Mouse (Mus musculus) hindbrain, embryonic 10.5 days (tissue): ENCODE measurements around the gene Mgat5. TPM values are rescaled to one million over a fixed set of nuclear protein-coding genes. Genes with fewer than 3 reads are reported as not detected.

ENCODE experiments used
- DNase-seq: peaks from one replicate; pipeline ENCODE4 v3.0.0-alpha.2; 2017; ENCODE audit warnings: low spot score
- H3K27ac ChIP-seq: fragments of 300-500 bp; sonication (generic); 2 replicates; pipeline ENCODE4 v1.5.1; 2016; ENCODE audit warnings: mild to moderate bottlenecking, moderate library complexity
- H3K27me3 ChIP-seq: fragments of 300-500 bp; sonication (generic); 2 replicates; pipeline ENCODE4 v1.6.1; 2016; ENCODE audit warnings: mild to moderate bottlenecking; ENCODE audit not compliant: poor library complexity, insufficient read depth, severe bottlenecking
- H3K36me3 ChIP-seq: fragments of 300-500 bp; sonication (generic); 2 replicates; pipeline ENCODE4 v1.6.1; 2016; ENCODE audit warnings: mild to moderate bottlenecking, moderate library complexity
- H3K4me1 ChIP-seq: fragments of 300-500 bp; sonication (generic); replicated peaks from 2 replicates; pipeline ENCODE4 v1.6.1; 2016; ENCODE audit warnings: mild to moderate bottlenecking
- H3K4me3 ChIP-seq: fragments of 300-500 bp; sonication (generic); 2 replicates; pipeline ENCODE4 v1.5.1; 2016; ENCODE audit warnings: mild to moderate bottlenecking, moderate library complexity
- H3K9me3 ChIP-seq: fragments of 300-500 bp; sonication (generic); 2 replicates; pipeline ENCODE4 v1.6.1; 2016; ENCODE audit warnings: mild to moderate bottlenecking, moderate library complexity
- WGBS: fragments of 180-500 bp; shearing (Covaris S2); methylation state at CpG from one replicate; pipeline ENCODE4 v1.1.7; 2016; 5-methylcytosine and 5-hydroxymethylcytosine counted together
- polyA plus RNA-seq: library from polyadenylated mRNA; unstranded; fragments of >200 nt; fragmentation: Nextera tagmentation; extraction: Ambion mirVana; gene quantifications from 2 replicates; pipeline ENCODE4 v1.2.1, GENCODE M21; 2016

The Mgat5 gene
- polyA plus RNA-seq, 1 experiment from 2014 or later: 7.0 TPM

DNA sequence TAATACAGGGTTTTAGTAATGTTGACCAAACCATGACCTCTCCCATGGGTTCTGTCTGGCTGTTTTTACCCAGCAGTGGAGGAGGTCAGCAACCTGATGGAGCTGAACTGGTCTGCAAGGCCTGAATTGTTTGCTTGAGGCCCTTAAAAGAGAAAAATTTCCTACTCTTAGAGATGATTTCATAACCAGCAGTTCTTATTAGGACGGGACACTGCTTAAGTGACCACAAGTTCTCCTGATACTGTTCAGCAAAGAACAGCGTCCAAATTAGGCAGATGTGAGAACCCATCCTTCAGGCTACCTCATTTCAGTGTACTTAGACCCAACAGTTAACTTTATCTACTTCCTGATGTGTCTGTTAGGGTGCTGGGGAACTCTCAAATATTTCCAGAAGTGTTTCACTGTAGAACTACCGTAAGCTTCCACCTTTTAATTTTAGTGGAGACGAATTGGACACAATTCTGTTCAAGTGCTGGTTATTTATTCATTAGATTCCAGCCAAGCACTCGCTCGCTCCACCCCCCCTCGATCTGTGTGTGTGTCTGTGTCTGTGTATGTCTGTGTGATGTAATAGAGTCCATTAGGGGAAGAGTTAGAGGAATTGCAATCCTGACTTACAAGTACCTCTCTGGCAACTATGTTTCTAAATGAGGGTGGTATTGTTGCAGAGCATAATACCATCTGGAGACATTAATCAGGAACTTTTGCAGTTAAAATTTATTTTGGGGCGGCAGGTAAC, 17.4 kb downstream of the Mgat5 start:
- Histone ChIP-seq H3K27me3 (no peaks in the 10 kb centered on the region), H3K4me3 (no peak overlapping the region), H3K4me1 (peaks cover 6% of the 10 kb centered on the region), H3K9me3 (peaks cover 3% of the 10 kb centered on the region; the same call in 1 of the 2 replicates), H3K36me3 (no peaks in the 10 kb centered on the region), H3K27ac (no peak overlapping the region)
- DNase-seq: no peak
- WGBS: 92% methylated on average over 8 of the region's 8 CpGs

DNA sequence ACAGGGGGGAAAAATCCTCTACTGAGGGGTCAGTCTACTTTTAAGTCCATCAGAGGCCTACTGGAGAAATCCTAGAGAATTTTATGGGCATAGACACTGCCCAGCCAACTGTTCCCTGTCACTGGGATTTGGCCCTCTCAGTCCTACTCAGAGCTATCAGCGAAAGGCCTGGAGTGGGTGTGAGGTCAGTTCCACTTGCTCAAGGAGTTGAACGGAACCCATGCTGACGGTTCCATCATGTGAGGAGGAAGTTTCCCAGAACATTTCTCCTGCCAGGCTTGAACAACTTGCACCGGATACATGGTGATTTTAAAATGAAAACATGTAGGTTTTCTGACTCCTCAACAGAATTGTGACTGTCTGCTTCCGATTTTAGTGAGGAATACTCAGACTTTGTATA, 20.2 kb downstream of the Mgat5 start:
- WGBS: 95% methylated on average over 5 of the region's 5 CpGs

DNA sequence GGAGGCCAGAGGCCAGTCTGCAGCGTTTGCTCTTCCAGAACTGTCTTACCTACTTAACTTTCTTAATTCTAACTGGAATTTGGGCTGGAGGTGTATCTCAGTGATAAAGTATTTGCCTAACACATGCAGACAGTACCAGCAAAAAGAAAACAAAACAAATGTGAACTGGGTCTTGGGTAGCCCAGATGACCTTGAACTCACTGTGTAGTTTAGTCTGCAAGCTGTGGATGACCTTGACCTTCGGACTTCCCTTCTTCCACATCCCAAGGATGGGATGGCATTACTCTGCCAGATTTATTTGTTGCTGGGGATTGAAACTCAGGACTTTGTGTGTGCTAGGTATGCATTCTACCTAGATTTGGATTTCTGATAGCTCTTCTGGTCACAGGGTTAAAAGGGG, 24.2 kb downstream of the Mgat5 start:
- Histone ChIP-seq H3K27ac (no peak overlapping the region), H3K4me1 (no peaks in the 10 kb centered on the region; the same call in 1 of the 2 replicates), H3K9me3 (no peaks in the 10 kb centered on the region), H3K27me3 (no peaks in the 10 kb centered on the region), H3K36me3 (no peaks in the 10 kb centered on the region), H3K4me3 (no peak overlapping the region)
- DNase-seq: no peak
- 83% methylated on average over 2 of the region's 2 CpGs for WGBS

More for the DNA sequence above, 20.2 kb downstream of the Mgat5 start:
- H3K27me3 ChIP-seq: no peaks in the 10 kb centered on the region
- H3K9me3 ChIP-seq: peaks cover 3% of the 10 kb centered on the region; the same call in 1 of the 2 replicates
- no peak overlapping the region for H3K27ac ChIP-seq
- DNase-seq: no peak
- no peaks in the 10 kb centered on the region for H3K4me1 ChIP-seq
- no peak overlapping the region for H3K4me3 ChIP-seq
- no peaks in the 10 kb centered on the region for H3K36me3 ChIP-seq

DNA sequence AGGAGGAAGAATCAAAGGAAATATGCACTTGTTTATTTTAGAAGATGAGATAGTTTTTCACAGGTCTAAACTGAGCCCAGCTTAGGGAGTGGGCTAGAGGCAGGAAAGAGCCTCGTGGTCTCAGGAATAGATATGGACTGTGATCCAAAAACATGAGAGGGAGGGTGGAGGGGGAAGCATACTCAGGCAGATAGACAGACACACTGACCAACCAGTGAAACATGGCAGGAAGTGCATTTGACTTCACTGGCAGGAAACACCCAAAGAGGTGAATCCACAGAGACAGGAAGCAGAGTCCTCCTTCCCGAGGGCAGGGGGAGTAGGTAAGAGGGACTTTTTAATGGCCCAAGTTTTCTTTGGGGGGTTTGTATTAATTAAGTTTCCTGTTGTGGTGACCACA, 25.7 kb downstream of the Mgat5 start:
- H3K4me3 ChIP-seq: no peak overlapping the region
- WGBS: 80% methylated on average over 2 of the region's 2 CpGs
- H3K36me3 ChIP-seq: no peaks in the 10 kb centered on the region
- no peaks in the 10 kb centered on the region; the same call in 1 of the 2 replicates for H3K4me1 ChIP-seq
- H3K27ac ChIP-seq: no peak overlapping the region
- no peak for DNase-seq
- H3K27me3 ChIP-seq: no peaks in the 10 kb centered on the region
- H3K9me3 ChIP-seq: no peaks in the 10 kb centered on the region

DNA sequence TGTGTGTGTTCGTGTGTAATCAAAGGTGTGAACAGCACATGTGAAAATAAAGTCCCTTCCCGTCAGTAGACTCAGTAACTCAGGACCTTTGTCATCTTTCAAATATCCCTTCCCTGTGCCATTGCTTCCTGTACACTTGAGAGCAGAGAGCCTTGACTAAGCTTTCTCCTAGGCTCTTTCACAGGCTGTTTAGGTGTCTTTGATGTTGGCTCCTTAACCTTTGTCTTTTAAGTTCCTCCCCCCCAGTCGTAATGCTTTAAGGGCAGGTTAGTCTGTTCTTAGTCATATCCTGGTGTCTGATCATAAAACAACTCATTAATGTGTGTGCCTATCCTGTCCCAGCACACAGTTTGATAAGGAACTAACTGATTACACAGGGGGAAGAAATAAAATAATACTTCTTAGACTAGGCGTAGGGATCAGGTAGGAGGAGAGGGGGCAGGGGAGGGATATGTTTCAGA, 28.4 kb downstream of the Mgat5 start:
- Histone ChIP-seq H3K36me3 (no peaks in the 10 kb centered on the region), H3K4me3 (no peak overlapping the region), H3K27me3 (no peaks in the 10 kb centered on the region), H3K9me3 (no peaks in the 10 kb centered on the region), H3K4me1 (peaks cover 3% of the 10 kb centered on the region; the same call in 1 of the 2 replicates), H3K27ac (no peak overlapping the region)
- no peak for DNase-seq
- WGBS: 79% methylated on average over 4 of the region's 4 CpGs

DNA sequence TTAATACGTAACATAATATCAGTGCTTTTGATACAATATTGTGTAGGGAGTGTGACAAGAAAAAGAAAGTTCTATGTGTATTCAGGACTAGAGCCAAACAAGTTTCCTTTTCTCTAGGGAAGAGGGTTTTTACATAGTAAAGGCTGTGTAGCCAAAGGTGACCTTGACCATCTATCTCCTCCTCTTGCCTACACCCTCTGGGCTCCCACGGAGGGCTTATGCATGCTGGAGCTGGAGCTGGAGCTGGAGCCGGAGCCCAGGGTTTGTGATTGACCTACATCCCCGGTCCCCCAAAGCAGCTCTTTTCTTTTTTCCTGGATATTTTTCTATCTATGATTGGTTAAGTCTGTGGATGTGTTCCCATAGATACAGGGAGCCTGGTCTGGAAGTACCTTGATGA, 30.3 kb downstream of the Mgat5 start:
- Histone ChIP-seq H3K4me3 (no peak overlapping the region), H3K27me3 (no peaks in the 10 kb centered on the region), H3K36me3 (no peaks in the 10 kb centered on the region), H3K9me3 (no peaks in the 10 kb centered on the region), H3K4me1 (peaks cover 18% of the 10 kb centered on the region), H3K27ac (no peak overlapping the region)
- WGBS: 81% methylated on average over 4 of the region's 4 CpGs
- no peak for DNase-seq

DNA sequence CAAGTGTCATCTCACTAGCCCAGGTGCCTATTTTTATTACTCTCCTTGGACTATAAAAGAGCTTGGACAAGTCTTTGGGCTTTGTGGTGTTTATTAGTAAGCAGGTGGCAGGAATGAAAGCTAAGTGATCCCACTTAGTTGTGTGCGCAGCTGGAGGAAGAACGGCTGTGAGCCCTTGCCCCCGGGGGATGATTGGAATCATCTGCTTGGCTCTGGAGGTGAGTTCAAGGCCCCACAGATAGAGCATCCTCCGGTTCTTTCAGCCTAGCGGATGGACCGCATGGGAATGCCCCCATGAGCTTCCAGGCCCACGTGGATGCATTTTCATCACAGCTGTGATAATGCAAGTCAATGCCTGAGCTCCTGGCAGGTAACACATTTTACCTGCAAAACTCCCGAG, 31.6 kb downstream of the Mgat5 start:
- WGBS: 82% methylated on average over 8 of the region's 8 CpGs
- DNase-seq: no peak
- peaks cover 21% of the 10 kb centered on the region for H3K4me1 ChIP-seq

DNA sequence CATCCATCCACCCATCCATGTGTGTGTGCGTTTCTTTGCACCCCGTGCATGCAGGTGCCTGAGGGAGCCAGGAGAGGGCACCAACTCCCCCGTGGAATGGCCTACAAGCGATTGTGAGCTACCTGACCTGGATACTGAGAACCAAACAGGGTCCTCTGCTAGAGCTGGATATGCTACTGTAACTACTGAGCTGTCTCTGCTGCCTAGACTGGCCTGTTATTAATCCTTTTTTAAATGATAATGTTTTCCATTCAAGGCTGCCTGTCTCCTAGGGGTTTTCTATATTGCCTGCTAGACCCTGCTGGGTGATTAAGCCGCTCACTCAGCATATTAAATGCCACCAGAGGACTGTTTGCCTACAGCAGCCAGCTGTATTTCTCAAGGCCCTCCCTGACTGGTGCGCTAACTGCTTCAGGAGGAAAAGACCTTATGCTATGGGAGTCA, 34.1 kb downstream of the Mgat5 start:
- 41% methylated on average over 6 of the region's 6 CpGs for WGBS
- Histone ChIP-seq H3K4me3 (no peak overlapping the region), H3K4me1 (peaks cover 21% of the 10 kb centered on the region), H3K27ac (no peak overlapping the region), H3K9me3 (no peaks in the 10 kb centered on the region), H3K36me3 (no peaks in the 10 kb centered on the region), H3K27me3 (no peaks in the 10 kb centered on the region)
- peak; percentile 17 for DNase-seq

More for the DNA sequence above, 31.6 kb downstream of the Mgat5 start:
- H3K36me3 ChIP-seq: no peaks in the 10 kb centered on the region
- H3K4me3 ChIP-seq: no peak overlapping the region
- no peaks in the 10 kb centered on the region for H3K27me3 ChIP-seq
- H3K9me3 ChIP-seq: no peaks in the 10 kb centered on the region
- H3K27ac ChIP-seq: no peak overlapping the region

DNA sequence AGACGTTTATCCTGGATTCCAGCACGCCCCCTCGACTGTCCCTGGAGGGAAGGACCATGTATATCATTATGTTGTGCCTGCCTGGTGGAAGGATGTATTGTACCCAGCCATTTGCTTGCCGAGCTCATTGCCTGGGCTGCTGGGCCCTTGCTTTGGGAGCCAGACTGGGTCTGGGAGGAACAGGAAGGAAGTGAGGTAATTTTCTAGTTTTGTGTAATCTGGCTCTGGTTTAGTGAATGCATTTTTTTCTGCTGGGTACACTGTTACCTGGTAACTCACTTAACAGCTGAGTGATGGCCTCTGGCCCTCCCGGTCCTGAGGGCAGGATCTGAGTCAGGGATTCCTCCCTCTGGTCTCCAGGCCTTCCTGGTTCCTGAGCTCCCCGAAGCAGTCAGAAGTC, 35.1 kb downstream of the Mgat5 start:
- Histone ChIP-seq H3K27me3 (no peaks in the 10 kb centered on the region), H3K36me3 (no peaks in the 10 kb centered on the region), H3K4me3 (no peak overlapping the region), H3K4me1 (peaks cover 21% of the 10 kb centered on the region), H3K9me3 (no peaks in the 10 kb centered on the region), H3K27ac (peak overlapping the region; percentile 40; the same call in 1 of the 2 replicates)
- 28% methylated on average over 6 of the region's 6 CpGs for WGBS
- peak; percentile 16 for DNase-seq

DNA sequence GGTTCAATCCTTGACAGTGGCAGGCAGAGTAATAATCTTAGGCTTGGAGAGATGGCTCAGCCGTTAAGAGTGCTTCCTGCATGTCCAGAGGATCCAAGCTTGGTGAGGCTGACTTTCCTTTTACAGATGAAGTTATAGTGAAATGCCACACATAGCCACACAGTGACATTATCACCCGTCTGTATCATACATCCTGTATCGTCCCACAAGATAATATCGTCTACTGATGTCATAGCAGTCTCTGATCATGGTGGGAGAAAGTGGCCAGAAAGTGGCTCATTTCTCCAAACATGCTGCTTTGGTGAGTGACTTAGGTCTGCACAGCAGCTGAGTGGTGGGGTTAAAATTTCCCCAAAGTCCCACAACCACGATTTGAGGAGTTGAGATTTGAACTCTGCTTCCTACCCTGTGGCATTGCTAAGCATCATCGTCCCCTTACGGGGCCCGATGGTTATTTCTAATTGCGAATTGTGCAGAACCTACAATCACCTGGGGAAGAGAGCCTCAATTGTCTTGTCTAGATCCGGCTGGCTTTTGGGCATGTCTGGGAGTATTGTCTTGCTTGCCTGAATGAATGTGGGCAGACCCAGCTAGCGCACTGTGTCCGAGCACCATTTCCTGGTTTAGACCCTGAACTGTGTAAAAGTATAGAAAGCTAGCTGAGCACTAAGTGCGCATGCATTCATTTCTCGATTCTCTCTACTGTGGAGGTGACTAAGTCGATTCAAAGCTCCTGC, 37.5 kb downstream of the Mgat5 start:
- H3K9me3 ChIP-seq: no peaks in the 10 kb centered on the region
- no peak overlapping the region for H3K27ac ChIP-seq
- H3K27me3 ChIP-seq: no peaks in the 10 kb centered on the region
- no peak for DNase-seq
- WGBS: 85% methylated on average over 15 of the region's 15 CpGs
- H3K4me1 ChIP-seq: peaks cover 18% of the 10 kb centered on the region
- H3K4me3 ChIP-seq: no peak overlapping the region
- H3K36me3 ChIP-seq: no peaks in the 10 kb centered on the region

DNA sequence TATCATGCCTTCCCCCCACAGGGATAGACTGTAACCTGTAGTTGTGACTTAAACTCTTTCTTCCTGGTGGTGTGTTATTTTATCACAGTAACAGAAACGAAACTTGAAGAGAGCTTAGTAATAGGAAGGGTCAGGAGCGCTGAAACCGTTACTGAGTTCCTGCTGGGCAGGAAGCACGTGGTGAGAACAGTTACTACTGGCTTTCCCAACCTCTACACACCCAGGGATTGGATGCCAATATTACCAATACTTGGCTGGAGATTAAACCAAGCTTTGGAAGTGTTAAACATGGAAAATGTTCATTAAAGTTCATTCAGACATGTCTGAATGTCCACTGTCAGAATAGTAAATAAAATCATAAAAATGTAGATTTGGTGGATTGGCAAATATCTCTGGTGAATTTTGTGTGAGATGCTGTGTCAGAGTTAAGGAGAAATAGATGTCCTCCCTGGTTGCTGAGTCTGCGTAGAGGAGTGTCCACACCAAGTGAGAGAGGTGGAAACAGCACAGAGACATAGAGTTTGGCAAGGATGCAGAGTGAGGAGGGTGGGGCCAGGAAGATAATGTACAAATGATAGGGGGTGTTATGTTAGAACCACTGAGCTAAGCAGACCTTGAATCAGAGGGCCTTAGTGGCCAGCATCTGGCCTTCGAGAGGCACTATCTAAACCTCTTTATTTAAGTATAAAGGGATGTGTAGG, 38.2 kb downstream of the Mgat5 start:
- no peaks in the 10 kb centered on the region for H3K27me3 ChIP-seq
- peaks cover 18% of the 10 kb centered on the region for H3K4me1 ChIP-seq
- H3K27ac ChIP-seq: no peak overlapping the region
- no peaks in the 10 kb centered on the region for H3K36me3 ChIP-seq
- 77% methylated on average over 6 of the region's 6 CpGs for WGBS
- H3K9me3 ChIP-seq: no peaks in the 10 kb centered on the region
- DNase-seq: no peak
- H3K4me3 ChIP-seq: no peak overlapping the region

DNA sequence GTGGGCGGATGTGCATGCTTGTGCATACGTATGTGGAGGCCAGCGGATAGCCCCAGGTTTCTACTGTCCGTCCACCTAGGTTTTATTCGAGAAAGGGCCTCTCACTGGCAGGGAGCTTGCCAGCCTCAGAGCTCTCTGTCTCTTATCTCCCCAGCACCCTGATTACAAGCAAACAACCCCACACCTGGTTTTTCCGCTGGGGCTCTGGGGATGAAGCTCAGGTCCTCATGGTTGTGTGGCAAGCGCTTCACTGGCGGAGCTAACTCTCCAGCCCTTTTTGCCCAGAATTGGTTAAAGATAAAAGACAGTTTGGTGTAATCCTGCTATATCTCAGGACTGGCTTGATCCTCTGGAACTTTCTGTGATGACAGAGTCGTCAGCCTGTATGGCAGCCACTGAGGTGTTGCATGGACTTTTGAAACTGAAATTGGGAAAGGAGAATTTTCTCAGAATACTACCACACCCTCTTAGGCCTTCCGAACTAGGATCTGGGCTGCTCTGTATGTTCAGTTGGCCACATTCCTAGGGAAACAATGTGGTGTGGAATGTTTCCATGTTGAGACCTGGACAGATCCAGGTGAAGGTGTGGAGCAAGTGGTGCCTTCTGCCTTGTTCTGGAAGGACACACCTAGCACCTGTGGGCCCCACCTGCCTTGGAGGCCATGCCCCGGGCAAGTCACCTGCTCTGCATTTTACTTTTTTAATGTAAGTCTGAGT, 39.4 kb downstream of the Mgat5 start:
- H3K4me3 ChIP-seq: no peak overlapping the region
- H3K27me3 ChIP-seq: no peaks in the 10 kb centered on the region
- WGBS: 91% methylated on average over 11 of the region's 11 CpGs
- no peaks in the 10 kb centered on the region for H3K9me3 ChIP-seq
- H3K27ac ChIP-seq: no peak overlapping the region
- no peak for DNase-seq
- peaks cover 12% of the 10 kb centered on the region for H3K4me1 ChIP-seq
- no peaks in the 10 kb centered on the region for H3K36me3 ChIP-seq
